Mouse (Mus musculus) heart, postnatal 10 days (tissue): ENCODE measurements around the gene 5530401A14Rik. TPM values are rescaled to one million over a fixed set of nuclear protein-coding genes. Genes with fewer than 3 reads are reported as not detected.

Experiments used
- DNase-seq, 2 experiments: peaks; one replicate each; pipeline ENCODE4 v3.0.0; 2021
- intact Hi-C: fragments of 180-260 bp; cut with DNase I; formaldehyde crosslinking; loops from one replicate; pipeline ENCODE4 v1.15.1; 2025
- total RNA-seq, 2 experiments: library from RNA; stranded (reverse); gene quantifications; 2 replicates each; pipeline ENCODE4 v1.2.3; 2021

5530401A14Rik gene
- total RNA-seq, result under 1 TPM in 1 of 2 experiments, not detected in 1; 0.07 TPM

DNA sequence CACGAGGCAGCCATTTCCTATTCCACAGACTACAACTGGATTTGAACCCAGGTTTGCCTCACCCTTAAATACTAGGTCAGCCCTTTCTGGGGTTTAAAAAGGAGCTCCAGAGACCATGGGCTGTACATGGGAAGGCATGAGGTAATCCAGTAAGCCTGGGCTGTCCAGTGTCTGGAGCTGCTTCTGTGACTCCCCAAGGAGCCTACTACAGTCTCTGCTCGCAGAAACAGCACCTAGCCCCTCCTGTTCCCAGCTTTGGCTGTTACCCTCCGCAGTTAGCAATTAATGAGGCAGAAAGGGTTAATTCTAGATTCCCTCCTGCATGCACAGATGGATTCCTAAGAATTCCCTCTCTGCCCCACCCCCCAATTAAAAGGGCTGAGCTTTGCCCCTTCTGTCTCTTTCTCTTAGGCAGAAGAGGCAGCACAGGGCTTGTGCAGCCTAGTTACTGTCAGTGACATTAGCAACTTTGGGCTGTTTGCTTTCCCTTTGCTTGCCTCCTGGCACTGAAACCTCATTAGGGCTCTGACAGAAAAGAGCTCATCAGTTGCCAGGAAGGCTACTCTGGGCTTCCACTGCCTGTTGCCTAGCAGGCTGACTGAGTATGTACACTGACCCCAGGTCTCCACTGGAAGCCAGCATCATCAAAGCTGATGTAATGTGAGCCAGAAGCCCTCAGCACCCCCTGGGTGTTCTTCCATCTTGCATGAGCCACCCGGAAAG lies at the start of gene 5530401A14Rik:
TSS of gene 5530401A14Rik (plus strand) at position 424 of the 723 bp plus-strand sequence.
- intact Hi-C loops, result no loop called here
- no peak for DNase-seq

DNA sequence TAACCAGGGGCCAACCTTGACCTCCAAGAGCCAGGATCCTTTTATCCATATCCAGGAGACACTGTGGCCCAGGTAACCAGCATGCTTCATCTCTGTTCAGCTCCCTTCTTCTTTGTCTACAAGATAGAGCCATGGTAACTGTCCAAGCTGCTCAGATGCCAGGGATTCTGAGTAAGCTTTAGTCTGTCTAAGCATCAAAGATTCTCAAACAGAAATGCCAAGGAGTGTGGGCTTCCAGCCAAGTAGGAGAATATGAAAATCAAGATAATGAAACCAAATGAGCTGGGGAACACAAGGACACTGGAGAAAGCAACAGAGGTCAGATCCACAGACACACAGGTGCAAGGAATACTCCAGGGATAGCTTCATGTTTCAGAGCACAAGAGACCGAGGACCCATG lies 45.7 kb upstream of the 5530401A14Rik start:
- no peak for DNase-seq
- intact Hi-C loops, result no loop called here

DNA sequence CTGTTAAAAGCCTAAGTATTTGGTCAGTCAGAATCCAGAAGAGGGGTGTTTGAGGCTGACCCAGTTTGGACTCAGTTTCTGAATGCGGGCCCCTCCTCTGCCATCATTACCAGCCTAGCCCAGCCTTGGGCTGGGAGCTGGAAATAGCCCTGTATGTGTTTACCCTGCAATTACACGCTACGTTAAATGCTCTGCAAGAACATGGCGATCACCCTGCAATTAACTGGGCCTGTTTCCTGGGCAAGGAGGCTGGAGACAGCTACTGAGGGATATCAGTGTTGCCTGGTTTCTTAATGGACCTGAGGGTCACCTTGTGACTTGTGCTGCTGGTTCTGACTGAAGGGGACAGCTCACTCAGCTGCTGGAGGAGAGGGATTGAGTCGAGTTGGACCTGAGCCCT lies 43.9 kb upstream of the 5530401A14Rik start:
- intact Hi-C loops, result no loop called here
- no peak for DNase-seq

DNA sequence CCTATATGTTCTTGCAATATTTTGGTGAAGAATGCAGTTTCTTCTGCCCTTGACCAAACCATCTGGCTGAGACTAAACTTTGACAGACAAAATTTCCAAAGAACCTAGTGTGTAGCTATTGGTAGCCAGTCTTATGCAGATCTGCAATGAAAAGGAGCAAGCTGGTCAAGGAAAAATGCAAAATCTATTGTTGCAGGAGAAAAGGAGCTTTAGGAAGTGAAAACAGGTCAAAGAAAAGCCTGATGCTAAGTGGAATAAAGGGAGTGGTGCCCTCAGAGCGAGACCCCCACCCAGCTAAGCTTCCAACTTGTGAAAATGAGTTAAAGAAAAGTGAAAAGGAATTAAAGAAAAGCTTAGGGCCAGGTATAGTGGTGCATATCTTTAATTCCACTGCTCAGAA lies 28.1 kb upstream of the 5530401A14Rik start:
- intact Hi-C loops, result no loop called here
- DNase-seq, result no peak

DNA sequence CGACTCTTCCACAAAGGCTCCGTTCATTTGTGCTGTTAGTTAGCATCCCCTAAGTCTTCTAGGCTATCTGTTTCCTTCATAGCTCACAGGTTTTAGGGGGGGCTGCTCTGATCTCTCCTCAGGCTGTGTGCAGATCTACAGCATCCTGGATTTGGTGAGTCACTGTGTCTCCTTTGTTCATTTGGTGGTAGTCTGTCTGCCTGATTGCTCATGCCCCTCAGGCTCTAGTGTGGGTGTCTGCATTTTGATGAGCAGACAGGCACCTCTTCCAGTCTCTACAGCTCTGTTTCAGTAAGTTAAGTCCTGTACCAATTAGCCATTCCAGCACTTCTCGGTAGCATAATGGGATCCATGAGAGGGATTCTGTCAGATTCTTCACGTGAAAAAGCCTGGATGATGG lies 22.0 kb upstream of the 5530401A14Rik start:
- intact Hi-C loops, result no loop called here
- no peak for DNase-seq

DNA sequence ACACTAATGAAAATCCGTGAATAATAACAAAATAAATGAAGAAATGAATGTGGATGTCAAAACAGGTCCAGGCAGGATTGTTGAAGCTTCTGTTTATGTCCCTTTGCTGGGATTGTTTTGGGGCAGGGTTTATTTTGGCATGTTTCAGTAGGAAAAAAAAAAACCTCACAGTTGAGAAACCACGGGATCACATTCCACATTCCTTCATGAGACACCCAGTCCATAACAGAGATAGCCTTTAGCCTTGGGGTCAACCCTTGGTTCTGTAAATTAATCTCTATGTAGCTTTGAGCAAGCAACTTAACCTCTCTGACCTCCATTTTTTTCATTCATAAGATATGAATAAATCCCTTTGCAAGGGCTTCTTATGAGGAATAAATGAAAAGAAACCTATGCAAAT lies 19.5 kb upstream of the 5530401A14Rik start:
- no peak for DNase-seq
- intact Hi-C loops, result no loop called here

DNA sequence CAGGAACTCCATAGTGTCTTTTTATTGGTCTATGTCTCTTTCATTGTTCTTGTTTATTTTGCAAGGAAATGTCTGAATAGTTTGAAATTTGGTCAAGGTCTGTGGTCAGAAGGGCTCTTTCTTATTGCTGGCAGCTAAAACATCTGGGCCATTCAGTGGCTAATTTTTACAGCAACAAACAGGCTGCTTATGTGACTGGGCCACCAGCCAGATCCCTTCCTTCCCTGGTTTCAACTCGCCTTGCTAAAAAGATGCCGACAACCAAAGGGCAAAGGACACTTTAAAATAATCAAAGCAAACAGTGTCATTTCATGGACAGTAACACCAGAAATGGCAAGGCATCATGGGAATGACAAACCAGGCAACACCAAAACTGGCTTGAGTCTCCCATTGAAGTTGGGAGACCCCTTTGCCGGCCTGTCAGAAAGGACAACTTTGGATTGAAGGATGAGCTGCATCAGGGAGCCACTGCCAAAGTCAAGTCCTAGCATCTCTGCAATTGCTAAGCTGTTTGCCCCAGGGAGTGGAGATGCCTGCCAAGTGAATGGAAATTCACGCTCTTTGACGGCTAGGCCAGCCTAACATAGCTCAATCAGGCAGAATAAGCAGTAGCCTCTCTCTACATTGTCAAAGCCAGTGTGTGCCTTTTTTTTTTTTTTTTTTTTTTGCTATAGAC lies 15.3 kb upstream of the 5530401A14Rik start:
- intact Hi-C loops, result no loop called here
- peak; percentile 22 to 25 for DNase-seq

DNA sequence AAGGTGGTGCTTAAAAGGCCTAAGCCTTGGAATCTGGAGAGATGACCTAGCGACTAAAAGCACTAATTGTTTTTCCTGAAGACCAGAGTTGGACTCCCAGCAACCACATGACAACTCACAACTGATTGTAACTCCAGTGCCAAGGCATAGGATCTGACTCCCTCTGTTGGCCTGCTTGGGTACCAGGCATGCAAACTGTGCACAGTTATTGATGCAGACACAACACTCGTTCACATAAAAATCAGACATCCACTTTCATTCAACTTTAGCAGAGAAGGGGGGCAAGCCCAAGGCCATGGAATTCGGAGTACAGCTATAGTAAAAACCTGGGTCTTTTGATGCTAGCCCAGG lies 14.8 kb upstream of the 5530401A14Rik start:
- intact Hi-C loops, result no loop called here
- no peak for DNase-seq

DNA sequence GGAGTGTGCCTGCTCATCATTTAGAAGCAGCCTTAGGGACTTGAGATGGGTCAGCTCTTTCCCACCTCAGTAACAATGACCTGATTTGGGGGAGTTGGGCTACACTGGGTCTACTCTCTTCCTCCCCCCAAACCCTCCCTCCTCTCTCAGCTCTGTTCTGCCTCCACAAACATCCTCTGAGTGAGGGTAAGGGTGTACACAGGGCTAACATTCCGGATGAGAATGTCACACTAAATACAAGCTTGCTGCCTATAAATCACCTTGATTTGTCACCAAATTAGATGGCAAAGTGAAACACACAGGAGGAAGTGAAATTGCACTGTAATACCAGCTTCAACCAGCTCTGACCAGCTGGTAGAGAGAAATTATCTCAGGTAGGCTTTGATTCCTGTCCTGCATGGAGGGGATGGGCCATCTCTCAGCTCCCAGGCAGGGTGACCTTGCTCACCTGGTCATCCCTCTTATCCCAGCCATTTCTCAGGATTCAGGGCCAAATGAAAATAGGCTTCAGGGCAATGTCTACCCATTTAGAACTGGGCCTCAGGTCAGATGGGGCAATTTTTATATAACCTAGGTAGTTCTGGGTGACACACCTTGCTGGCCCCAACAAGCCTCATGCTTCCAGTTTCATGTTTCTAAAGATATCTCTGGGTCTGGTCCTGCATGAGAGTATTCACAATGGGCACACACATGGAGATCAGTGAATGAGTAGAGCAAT lies 12.5 kb upstream of the 5530401A14Rik start:
- no peak for DNase-seq
- intact Hi-C loops, result no loop called here

DNA sequence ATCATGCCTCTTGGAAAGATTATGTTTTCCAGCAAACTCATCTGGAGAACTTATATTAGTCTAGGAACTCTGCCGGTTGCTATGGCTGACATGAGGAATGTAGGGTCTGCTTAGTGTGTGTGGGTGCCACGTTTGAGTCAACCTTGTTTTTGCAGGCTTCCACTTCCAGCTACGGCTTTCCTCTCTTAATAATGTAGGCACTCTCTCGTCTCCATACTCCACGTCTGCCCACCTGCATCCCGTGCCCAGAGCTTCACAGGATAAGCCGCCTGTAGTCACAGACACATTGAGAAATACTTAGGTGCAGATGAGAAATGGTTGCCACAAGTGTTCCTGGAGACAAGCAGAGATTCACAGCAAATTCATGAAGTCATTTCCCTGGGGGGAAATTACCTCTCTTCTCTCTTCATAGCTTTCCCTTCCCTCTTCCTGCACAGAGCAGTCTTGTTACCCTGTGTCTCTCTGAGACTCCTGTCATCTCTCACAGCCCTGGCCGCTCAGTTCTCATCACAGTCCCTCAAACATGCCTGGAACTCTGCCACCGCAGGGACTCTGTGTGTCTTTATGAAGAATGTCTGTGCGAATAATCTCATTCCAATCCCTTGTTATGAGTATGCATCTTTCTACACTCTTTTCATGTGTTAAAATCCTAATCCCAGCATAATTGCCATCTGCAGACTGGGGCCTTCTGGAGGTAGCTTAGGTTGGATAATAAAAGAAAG lies 5.3 kb downstream of the 5530401A14Rik start:
- intact Hi-C loops, result no loop called here

DNA sequence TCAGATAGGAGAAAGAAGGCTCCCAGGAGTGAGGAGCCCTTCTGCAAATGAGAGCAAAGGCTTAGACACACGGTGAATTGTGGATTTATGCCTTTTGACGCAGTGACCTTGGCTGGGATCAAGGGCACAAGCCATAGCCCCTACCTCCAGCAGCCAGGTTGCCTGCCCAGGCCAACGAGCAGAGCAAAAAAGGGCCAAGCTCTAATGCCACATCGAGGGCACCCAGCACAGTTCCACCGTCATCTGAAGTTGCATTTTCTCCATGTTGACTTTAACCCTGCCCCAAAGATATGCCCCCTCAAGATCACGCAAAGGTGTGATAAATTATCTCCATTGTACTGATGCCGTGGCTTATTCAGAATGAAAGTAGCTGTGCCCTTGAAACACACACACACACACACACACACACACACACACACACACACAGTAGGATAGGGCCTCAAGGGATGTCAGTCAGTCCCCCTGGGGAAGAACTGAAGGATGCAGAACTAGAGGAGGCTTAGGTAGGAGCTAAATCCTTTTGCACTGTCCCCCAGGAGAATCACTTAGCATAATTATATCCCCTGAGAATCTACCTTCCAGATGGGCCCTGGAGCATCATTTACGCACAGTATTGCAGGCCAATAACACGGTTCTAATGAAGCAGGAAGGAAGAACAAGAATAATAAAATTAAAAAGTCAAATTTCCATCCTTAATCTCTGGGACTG lies 11.2 kb downstream of the 5530401A14Rik start:
- intact Hi-C loops, result no loop called here
- DNase-seq, result no peak

More for the DNA sequence above, 5.3 kb downstream of the 5530401A14Rik start:
- peak; percentile 2 to 3 for DNase-seq

DNA sequence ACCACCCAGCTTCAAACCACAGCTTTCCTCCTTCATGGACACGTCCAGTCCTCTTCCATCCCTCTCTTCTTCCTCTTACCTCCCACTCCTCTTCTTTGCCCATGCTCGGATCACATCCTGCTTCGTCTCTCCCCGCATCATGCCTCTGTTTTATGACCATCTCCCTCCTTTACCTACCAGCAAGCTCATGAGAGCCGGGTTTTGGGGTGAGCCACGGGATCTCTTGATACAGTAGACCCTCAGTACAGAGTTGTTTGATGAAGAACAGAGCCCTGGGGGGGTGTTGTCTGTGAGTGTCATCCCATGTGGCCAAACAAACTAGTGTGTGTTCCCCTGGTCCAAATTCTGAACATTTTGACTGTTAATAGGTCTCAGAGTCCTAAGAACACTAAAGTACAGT lies 36.0 kb downstream of the 5530401A14Rik start:
- intact Hi-C loops, result no loop called here
- DNase-seq, result no peak

DNA sequence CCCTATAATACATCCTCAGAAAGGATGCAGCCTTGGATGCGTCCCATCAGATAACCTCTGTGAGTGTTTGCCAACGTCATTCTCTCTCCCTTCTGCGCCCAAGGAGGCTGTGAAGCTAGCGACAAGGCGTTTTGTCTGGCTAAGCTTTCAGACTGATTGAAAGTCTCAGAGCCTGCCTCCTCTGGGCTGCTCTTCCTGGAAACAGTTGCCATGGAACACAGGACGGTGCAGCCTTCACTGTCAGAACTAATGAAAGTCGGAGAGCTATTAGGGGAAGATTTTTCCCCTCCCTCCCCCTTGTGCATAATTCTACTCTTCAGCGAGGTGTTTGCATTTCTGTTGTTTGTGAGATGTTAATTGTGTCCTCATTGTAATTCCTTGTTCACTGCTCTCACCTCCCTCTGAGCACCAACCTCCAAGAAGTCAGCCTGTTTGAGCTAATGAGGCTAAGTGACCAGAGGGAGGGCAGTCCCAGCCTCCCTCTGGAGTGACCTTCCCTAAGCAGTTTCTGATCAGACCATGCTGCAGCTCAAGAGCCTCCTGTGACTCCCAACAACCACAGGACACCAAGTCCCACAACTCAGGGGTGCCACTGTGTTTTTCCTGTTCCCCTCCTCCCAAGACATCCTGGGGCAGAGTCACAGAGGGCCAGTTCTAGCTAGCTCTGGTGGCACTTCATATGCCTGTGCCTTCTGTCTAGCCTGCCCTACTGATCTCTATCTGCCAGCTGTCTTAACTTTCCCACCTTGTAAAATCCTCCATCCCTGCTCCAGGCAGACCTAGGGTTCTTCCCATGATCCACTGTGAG lies 37.3 kb downstream of the 5530401A14Rik start:
- intact Hi-C loops, result no loop called here
- no peak for DNase-seq

DNA sequence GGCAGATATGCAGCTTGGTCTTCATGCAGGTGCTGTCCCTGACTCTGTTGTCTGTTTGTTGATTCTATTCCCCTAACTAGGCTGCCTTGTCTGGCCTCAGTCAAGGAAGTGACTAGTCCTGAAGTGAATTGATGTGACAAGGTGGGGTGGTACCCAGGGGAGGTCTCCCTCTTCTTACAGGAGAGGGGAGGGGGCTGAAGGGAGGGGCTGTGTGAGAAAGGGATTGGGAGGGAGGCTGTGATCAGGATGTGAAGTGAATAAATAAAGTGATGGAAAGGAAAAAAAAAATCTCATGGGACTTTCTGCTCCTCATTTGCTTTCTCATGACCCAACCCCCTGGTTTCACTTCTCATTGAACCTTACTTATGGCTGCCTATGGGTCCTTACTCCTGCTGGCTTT lies 41.8 kb downstream of the 5530401A14Rik start:
- intact Hi-C loops, result no loop called here
- DNase-seq, result no peak

DNA sequence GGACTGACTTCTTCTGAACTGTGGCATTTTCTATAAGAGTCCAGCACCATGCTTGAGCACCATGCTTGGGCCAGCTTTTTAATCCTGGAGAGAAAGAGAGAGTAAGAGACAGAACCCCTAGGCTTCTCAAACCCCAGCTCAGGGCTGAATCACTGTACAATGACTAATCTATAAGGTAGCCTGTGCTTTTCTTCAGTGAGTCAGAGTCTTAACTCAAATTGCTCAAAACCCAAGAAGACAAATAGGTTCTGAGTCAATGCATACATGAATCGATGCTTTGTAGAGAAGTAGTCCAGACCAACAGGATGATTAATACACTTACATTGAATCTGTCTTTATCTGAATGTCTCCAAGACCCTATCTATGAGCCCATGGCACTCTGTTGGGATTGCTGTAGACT lies 48.3 kb downstream of the 5530401A14Rik start:
- DNase-seq, result no peak
- intact Hi-C loops, result no loop called here

DNA sequence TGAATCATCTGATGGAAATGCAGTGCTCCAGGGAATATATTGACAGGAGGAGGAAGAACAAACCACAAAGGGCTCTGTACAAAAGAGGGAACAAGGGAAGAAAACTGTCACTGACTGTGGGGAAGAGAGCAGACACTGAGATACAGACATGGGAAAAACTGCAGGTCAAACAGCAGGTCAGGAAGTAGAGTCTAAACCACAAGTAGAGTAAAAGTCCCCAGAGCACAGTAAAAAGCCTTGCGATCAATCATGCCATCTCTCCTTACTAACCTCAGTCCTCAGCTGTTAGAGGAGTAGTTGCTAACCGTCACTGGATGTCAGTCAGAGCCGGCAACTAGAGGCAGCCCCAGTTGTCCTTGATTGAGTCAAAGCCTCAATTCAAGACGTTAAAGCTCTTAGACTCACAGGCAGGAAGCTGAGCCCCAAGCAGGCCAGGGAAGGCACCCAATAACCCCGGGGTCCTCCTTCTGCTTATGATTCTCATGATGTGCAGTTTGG lies 49.0 kb downstream of the 5530401A14Rik start:
- intact Hi-C loops, result no loop called here
- no peak for DNase-seq

DNA sequence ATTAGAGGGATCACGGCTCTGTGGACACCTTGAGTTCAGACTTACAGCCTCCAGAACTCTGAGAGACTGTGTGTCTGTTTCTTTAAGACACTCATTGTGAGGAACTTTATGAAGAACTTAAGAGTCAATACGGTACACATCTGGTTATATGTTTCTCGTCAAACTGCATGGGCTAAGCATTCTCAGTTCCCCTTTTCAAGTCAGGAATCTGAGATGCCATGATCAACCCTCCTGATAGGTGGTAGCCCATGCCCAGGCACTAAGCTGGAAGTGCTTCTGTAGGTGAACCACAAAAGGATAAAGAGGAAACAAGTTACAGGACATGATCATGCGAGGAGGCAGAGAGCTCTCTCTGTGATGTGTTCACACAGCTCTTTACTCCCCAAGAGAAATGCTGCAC lies 52.6 kb downstream of the 5530401A14Rik start:
- DNase-seq, result no peak
- intact Hi-C loops, result no loop called here

DNA sequence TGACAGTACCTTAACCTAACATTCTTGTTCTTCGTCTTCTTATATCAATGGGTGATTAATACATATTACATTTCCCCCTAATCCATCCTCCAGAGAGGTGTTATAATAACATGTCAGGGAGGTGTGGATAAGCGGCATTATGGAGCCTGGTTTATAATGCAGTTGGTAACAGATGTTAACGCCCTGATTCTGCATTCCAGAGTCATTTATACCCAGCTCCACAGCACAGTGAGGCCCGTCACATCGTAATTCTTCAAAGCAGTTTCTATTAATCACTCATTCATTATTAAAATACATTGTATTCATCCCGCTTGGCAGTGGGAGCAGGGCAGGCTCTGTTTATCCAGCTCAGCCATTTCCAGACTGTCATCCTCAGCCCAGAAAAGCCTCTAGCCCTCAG lies 55.0 kb downstream of the 5530401A14Rik start:
- DNase-seq, result no peak
- intact Hi-C loops, result no loop called here

DNA sequence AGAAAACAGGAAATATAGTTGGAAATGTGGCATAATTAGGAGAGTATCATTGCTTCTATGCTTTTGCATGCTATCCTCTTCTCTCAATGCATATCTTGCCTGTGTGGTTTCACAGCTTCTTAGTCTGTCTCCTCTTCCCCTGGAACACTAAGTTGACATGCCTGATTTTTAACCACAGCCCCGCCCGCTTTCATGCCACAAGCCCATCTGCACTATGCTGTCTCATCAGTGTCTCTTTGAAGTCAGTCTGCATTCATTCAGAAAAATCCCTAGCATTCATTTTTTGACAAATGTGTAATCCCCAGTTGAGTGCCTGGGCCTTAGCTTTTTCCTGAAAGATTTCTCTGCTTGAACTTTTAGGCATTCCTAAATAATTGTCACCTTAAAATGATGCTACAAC lies 62.6 kb downstream of the 5530401A14Rik start:
- DNase-seq, result no peak
- intact Hi-C loops, result no loop called here

DNA sequence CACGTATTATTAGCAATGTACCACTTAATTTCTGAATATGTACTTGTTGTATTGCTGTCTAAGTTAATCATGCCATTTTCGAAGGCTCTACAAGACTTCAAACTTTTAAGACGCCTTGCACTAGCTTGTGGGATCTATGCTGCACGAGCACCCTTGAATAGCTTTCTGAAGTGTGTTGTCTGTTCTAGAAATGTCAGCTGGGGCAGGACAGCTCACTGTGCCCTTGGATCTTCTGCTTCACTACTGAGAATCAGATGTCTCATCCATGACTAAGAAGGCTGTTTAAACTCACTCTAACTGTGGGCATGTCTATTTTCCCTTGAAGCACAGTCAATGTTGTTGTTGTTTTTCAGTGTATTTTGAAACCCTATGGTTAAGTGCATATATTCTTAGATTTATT lies 63.2 kb downstream of the 5530401A14Rik start:
- DNase-seq, result no peak
- intact Hi-C loops, result no loop called here
